Mouse (Mus musculus): ENCODE results near the gene Ankdd1b.

The Ankdd1b gene

DNA sequence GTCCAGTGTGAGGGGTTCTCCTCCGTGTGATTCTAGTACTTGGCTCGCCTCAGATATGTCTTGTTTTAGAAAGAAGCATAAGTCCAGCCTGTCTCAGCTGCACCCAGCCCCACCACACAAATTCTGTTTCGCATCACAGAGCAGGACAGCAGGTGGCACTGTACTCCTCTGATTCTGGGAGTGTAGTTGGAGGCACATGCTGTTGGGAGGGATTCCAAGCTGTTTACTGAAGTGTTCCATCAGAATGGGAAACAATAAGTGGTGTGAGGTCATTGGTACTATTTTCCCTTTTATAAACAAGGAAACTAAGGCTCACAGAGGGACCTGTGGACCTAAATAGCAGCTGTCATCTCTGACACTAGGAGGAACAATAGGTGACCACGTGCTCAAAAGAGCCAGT lies 64.0 kb downstream of the Ankdd1b start:
- DNase-seq (ENCODE audit: low read depth) = peak; percentile 25

DNA sequence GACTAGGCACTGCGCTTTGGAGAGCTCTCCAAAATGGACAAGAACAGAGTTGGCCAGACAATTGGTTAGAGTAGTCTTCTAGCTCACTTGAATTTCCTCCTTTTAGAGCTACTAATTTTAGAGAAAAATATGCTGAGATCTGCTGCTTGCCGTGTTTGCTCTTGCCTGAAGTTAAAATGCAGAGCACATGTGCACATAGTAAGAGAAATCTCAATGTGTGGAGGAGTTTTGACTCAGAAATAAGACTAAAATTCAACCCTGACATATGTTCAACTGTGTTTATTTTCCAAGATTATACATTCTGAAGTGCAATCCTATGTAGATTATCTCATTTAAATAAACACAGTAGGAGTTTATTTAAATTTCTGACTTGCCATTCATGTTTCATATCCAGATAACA lies 65.5 kb downstream of the Ankdd1b start:
- no peak for DNase-seq (ENCODE audit: low read depth)

GRCm38 (mm10) chr13:96401251-96401650 lies 69.7 kb downstream of the Ankdd1b start:
- no peak for DNase-seq (ENCODE audit: low read depth)

DNA sequence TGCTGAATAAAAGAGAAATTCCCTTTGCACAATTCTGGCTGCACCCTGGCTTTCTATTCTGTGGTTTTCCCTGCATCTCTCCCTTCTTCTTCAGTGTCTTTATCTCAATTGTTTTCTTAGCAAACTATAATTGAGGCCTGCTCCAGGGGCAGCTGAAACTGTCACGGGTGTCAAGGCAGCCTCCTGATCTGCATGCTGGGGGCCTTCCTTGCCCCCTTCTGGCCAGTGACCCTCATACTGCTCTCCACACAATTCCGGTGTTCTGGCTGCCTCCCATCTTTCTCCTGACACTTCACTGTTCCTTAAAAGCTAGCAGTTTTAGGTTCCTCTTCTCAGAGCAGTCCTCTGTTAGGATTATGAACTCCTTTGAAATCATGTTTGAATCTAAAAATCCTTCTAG lies 81.7 kb downstream of the Ankdd1b start:
- no peak for DNase-seq (ENCODE audit: low read depth)

GRCm38 (mm10) chr13:96388042-96388888 lies 82.7 kb downstream of the Ankdd1b start, which contains the start of gene Poc5:
TSS of gene Poc5 (plus strand) at chr13:96388294.
- DNase-seq (ENCODE audit: low read depth) = peak; percentile 100

DNA sequence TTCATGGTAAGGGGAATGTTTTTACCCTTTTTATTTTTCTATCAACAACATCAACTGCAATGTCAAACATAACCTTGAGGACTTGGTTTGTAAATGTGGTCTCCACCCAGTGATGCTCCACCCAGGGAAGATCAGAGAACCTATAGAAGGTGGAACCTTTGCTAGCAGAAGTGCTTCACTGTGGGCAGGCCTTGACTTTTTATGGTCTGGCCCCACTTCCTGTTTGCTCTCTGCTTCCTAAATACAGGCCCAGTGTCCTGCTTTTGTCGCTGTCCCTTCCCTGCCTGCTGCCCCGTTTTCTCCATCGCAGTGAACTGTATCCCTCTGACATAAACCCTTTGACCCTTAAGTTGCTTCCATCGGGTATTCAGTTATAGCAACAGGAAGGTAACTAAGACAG lies 93.1 kb downstream of the Ankdd1b start:
- DNase-seq (ENCODE audit: low read depth) = no peak

DNA sequence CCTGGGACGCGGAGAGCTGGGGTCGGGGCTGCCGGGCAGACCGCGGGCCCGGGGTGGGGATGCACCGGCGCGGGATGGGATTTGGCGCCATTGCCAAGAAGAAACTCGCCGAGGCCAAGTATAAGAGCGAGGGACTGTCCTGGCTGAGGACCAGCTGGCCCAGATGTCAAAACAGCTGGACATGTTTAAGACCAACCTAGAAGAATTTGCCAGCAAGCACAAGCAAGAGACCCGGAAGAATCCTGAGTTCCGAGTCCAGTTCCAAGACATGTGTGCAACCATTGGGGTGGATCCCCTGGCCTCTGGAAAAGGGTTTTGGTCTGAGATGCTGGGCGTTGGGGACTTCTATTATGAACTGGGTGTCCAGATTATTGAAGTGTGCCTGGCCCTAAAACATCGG lies 94.1 kb downstream of the Ankdd1b start:
- DNase-seq (ENCODE audit: low read depth) = no peak

DNA sequence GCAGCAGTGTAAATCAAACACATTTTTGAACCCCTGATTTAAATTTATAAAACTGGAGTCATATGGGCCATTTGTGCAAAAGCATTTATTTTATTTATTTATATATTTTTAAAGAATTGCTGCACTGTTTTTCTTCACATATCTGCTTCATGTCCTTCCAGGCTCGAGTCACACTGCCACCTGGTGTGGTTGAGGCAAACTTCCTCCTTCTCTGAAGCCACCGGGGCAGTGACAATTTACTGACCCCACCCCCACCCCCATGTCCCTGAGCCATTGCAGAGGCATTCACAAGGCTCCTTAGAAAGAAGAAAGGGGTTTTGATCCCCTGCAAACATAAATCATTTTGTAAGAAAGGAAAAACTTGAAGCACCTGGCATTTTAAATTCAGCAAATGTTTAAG lies 95.5 kb downstream of the Ankdd1b start:
- no peak for DNase-seq (ENCODE audit: low read depth)

All from fibroblast of lung, adult 2 months (primary cell).